Mouse (Mus musculus) hindbrain, embryonic 12.5 days (tissue): ENCODE measurements around the gene Dach1. TPM values are rescaled to one million over a fixed set of nuclear protein-coding genes. Genes with fewer than 3 reads are reported as not detected.

Experiments
- ATAC-seq: fragments of 200-750 bp; cut with Nextera tagmentation; 2 replicates; pipeline ENCODE4 v1.8.0; 2017; ENCODE audit warnings: moderate TSS enrichment; ENCODE audit not compliant: low FRiP score
- H3K27ac ChIP-seq: fragments of 300-500 bp; sonication (generic); 2 replicates; pipeline ENCODE4 v1.5.1; 2016; ENCODE audit warnings: mild to moderate bottlenecking
- H3K27me3 ChIP-seq: fragments of 300-500 bp; sonication (generic); 2 replicates; pipeline ENCODE4 v1.6.1; 2016; ENCODE audit warnings: mild to moderate bottlenecking
- H3K36me3 ChIP-seq: fragments of 300-500 bp; sonication (generic); 2 replicates; pipeline ENCODE4 v1.6.1; 2016; ENCODE audit warnings: mild to moderate bottlenecking
- H3K4me1 ChIP-seq: fragments of 300-500 bp; sonication (generic); 2 replicates; pipeline ENCODE4 v1.6.1; 2016
- H3K4me2 ChIP-seq: fragments of 300-500 bp; sonication (generic); replicated peaks from 2 replicates; pipeline ENCODE4 v1.6.1; 2016; ENCODE audit warnings: mild to moderate bottlenecking
- H3K4me3 ChIP-seq: fragments of 300-500 bp; sonication (generic); 2 replicates; pipeline ENCODE4 v1.5.1; 2016; ENCODE audit warnings: mild to moderate bottlenecking
- H3K9ac ChIP-seq: fragments of 300-500 bp; sonication (generic); 2 replicates; pipeline ENCODE4 v1.6.1; 2016; ENCODE audit warnings: mild to moderate bottlenecking, moderate library complexity
- H3K9me3 ChIP-seq: fragments of 300-500 bp; sonication (generic); replicated peaks from 2 replicates; pipeline ENCODE4 v1.6.1; 2016; ENCODE audit warnings: mild to moderate bottlenecking
- WGBS: fragments of 180-500 bp; shearing (Covaris S2); methylation state at CpG from one replicate; pipeline ENCODE4 v1.1.7; 2016; 5-methylcytosine and 5-hydroxymethylcytosine counted together
- polyA plus RNA-seq: library from polyadenylated mRNA; unstranded; fragments of >200 nt; fragmentation: Nextera tagmentation; extraction: Ambion mirVana; gene quantifications from 2 replicates; pipeline ENCODE4 v1.2.1, GENCODE M21; 2016

Dach1 gene
- polyA plus RNA-seq, 1 experiment from 2014 or later = 24.3 TPM

DNA sequence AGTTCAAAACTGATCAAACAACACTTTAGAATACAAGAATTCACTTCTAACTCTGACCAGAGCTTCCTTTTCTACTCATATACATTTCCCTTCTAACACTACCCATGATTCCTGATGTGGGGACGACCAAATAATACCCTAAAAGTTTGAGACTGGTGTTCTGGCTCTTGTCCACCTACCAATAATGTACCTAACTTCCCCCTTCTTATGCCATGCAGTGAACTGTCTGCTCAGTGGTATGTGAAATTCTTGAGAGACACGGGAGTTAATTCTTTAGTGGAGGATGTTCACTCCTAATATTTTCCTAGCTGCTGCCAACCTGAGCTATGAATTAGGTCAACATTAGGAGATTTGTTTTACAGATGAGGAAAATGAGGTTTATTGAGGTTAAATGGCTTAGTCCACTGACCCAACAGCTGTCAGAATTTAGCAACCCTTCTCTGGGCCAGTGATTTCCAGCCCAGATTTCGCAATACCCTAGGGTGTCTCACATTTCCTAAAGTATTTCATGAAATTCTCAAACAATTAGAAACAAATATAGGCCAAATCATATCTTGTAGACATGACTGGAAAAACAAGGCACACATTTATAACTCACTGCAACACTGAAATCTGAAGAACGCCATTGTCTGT lies 102.2 kb downstream of the Dach1 start:
- Histone ChIP-seq H3K36me3 (no peaks in the 10 kb centered on the region), H3K27ac (no peak overlapping the region), H3K9me3 (no peaks in the 10 kb centered on the region), H3K27me3 (no peaks in the 10 kb centered on the region), H3K9ac (no peak overlapping the region), H3K4me1 (peaks cover 25% of the 10 kb centered on the region), H3K4me2 (no peak overlapping the region), H3K4me3 (no peak overlapping the region)
- ATAC-seq = no peak
- WGBS = 68% methylated on average over 4 of the region's 4 CpGs

DNA sequence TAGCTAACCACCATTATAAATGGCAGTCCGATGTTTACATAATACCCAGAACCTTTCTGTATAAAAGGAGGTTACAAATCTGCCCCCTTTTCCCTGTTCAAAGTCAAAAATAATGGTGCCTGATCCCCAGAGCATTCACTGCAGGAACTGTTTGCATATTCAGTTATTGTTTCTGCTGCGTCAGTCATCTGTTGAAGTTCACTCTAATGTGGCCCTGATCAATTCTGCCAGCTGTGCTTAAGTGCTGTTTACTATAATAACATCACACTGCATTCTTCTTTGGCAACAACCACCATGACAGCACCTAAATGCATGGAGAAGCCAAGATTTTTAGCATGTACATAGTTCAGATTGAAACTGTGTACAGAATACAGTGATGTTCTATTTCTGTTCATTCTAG lies 105.4 kb downstream of the Dach1 start:
- Histone ChIP-seq H3K4me3 (no peak overlapping the region), H3K36me3 (no peaks in the 10 kb centered on the region), H3K9ac (no peak overlapping the region), H3K4me2 (no peak overlapping the region), H3K27me3 (no peaks in the 10 kb centered on the region), H3K9me3 (no peaks in the 10 kb centered on the region), H3K27ac (0 out of 2 replicates have a peak overlapping the region, but pooled peaks have one; percentile 23), H3K4me1 (peaks cover 12% of the 10 kb centered on the region)
- WGBS = 12% methylated on average over 2 of the region's 2 CpGs
- ATAC-seq = no peak; the same call in 1 of the 2 replicates

DNA sequence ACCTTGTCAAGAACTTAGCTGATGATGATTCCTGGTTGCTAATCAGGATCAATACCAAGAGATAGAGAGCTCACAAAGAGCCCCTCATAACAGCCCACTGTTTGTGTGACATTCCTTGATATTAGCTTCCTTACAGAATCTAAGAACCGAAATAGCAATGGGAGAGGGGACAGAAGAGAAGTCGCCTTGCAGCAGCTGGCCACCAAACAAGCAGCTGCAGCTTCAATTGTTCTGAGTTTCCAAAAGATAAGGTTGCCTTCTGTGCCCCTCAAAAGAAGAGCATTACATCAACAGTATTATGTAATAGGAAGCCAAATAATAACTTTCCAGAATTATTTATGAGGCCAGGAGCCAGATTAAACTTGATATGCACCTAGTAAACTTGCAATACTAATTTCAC lies 120.2 kb downstream of the Dach1 start:
- Histone ChIP-seq H3K9ac (no peak overlapping the region), H3K4me3 (no peak overlapping the region), H3K4me1 (peaks cover 11% of the 10 kb centered on the region), H3K27ac (peak overlapping the region; percentile 73), H3K27me3 (no peaks in the 10 kb centered on the region), H3K4me2 (no peak overlapping the region), H3K36me3 (no peaks in the 10 kb centered on the region), H3K9me3 (no peaks in the 10 kb centered on the region)
- 12% methylated on average over 2 of the region's 2 CpGs for WGBS
- no peak for ATAC-seq

DNA sequence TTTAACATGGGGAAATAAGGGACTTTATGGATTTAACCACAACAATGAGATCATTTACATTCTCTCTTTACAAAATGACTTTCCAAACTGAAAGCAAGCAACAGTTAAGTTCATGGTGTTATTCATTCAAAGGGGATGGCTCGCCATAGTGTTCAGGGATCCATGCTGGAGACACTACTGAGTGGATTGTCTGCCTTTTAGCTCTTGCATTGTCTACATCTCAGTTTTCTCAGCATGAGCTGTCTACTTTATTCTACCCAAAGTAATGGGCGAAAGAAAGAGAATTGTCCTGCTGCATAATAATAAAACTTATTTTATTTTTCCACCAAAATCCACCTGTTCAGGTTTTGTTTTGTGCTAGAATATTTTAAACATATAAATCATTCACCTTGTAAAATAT lies 121.2 kb downstream of the Dach1 start:
- H3K4me1 ChIP-seq = peaks cover 11% of the 10 kb centered on the region
- H3K4me3 ChIP-seq = no peak overlapping the region
- 0 out of 2 replicates have a peak, but pooled peaks have one; percentile 54 for ATAC-seq
- no peak overlapping the region for H3K27ac ChIP-seq
- WGBS = 19% methylated on average over 2 of the region's 2 CpGs
- H3K9ac ChIP-seq = no peak overlapping the region
- no peak overlapping the region for H3K4me2 ChIP-seq
- H3K36me3 ChIP-seq = no peaks in the 10 kb centered on the region
- H3K27me3 ChIP-seq = no peaks in the 10 kb centered on the region
- no peaks in the 10 kb centered on the region for H3K9me3 ChIP-seq

DNA sequence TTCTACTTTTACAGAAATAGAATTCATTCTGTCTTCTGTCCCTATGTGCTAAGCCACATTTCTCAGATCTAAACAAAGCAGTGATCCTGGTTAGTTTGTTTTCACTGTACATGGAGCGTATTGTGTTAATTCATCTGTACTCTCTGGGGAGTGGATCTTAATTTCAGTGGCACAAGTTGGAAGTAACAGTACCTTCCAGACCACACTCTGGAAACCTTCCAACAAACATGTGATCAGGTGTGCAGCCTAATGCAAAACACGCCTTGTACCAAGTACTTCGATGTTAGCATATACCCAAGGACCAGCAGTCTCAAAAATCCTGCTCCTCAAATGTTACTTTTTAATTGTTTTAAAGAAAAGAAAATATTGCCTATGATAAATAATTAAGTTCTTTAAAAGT lies 121.9 kb downstream of the Dach1 start:
- Histone ChIP-seq H3K9ac (no peak overlapping the region), H3K27me3 (no peaks in the 10 kb centered on the region), H3K9me3 (no peaks in the 10 kb centered on the region), H3K4me2 (no peak overlapping the region), H3K36me3 (no peaks in the 10 kb centered on the region), H3K4me3 (no peak overlapping the region), H3K4me1 (peaks cover 11% of the 10 kb centered on the region), H3K27ac (peak overlapping the region; percentile 55; the same call in 1 of the 2 replicates)
- no peak for ATAC-seq
- WGBS = 44% methylated on average over 3 of the region's 3 CpGs

DNA sequence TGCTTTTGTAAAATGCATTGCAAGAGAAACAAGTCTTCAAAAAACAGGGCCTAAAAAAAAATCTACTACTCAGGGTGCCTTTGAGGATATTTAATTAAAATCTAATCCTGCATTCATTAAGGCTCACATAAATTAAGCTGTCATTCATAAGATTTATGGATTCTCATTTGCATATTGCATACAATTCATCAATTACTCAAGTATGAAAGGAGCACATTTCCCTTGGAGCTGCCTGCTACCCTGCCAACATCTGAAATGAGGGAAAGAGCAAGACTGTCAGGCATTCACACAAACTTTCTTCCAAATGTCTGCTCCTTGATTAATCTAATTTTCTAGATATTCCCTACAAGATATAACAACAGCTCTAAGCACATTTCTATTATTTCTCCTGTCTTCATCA lies 122.6 kb downstream of the Dach1 start:
- H3K4me1 ChIP-seq = peaks cover 11% of the 10 kb centered on the region
- no peaks in the 10 kb centered on the region for H3K27me3 ChIP-seq
- no peaks in the 10 kb centered on the region for H3K36me3 ChIP-seq
- no peak overlapping the region for H3K27ac ChIP-seq
- H3K9me3 ChIP-seq = no peaks in the 10 kb centered on the region
- H3K9ac ChIP-seq = no peak overlapping the region
- no peak overlapping the region for H3K4me2 ChIP-seq
- H3K4me3 ChIP-seq = no peak overlapping the region
- ATAC-seq = peak; percentile 55

DNA sequence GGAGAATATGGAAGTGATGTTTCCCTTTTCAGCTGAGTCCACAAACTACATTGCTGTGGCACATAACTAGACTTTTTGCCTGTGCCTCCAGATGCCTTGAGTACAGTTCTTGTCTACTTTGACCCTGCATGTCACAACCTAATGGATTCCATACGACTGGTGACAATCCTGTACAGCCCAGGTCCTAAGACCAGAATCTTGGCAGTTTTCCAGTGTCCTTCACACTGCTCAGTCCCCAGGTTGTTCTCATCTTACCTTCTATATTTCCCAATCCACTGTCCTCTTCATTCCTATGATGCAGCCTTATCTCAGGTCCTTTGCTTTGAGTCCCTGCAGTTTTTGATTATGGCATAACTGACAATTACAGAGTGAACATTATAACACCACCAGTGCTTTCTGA lies 131.0 kb downstream of the Dach1 start:
- no peaks in the 10 kb centered on the region for H3K36me3 ChIP-seq
- no peaks in the 10 kb centered on the region for H3K9me3 ChIP-seq
- no peaks in the 10 kb centered on the region for H3K4me1 ChIP-seq
- 50% methylated on average over 1 of the region's 1 CpGs for WGBS
- no peak overlapping the region for H3K4me2 ChIP-seq
- no peak for ATAC-seq
- H3K9ac ChIP-seq = no peak overlapping the region
- H3K27me3 ChIP-seq = no peaks in the 10 kb centered on the region
- H3K27ac ChIP-seq = no peak overlapping the region
- no peak overlapping the region for H3K4me3 ChIP-seq

DNA sequence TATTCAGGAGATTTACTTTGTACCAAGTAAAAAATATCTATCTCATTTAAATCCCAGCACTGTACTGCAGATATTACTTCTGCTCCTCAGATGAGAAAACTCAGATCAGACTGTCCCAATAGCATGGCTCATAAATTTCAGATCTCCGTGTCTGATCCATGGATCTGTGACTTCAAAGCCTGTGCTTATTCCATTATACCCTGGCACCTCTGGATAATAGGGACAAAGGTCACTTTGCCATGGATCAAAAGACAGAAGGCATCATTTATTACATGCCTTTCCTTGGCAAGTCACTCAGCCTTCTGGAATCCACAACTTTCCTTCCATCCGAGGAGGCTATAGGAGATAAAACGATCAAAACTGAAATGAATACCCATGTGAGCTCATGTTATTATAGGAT lies 132.4 kb downstream of the Dach1 start:
- ATAC-seq = no peak
- no peak overlapping the region for H3K9ac ChIP-seq
- no peaks in the 10 kb centered on the region for H3K4me1 ChIP-seq
- H3K4me3 ChIP-seq = no peak overlapping the region
- H3K9me3 ChIP-seq = no peaks in the 10 kb centered on the region
- H3K36me3 ChIP-seq = no peaks in the 10 kb centered on the region
- H3K27ac ChIP-seq = no peak overlapping the region
- WGBS = 37% methylated on average over 3 of the region's 3 CpGs
- no peak overlapping the region for H3K4me2 ChIP-seq
- no peaks in the 10 kb centered on the region for H3K27me3 ChIP-seq

DNA sequence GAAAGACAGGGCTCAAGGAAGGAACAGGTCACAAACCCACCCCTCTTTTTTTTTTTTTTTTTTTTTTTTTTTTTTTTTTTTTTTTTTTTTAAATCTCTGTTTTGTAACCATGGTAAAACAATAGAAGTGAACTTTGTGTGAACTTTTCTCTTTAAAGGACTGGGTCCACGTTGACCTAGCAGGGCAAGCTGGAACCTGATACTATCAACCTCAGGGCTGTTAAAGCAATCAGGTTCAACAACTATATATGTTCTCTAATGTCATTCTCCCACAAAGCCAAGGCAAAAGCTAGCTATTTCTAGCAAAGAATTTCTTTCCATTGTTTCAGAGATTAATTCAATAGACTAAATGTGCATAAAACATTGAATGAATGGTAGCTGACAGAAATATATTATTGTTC lies 134.3 kb downstream of the Dach1 start:
- Histone ChIP-seq H3K4me2 (no peak overlapping the region), H3K9ac (no peak overlapping the region), H3K9me3 (no peaks in the 10 kb centered on the region), H3K4me1 (no peaks in the 10 kb centered on the region), H3K36me3 (no peaks in the 10 kb centered on the region), H3K27ac (no peak overlapping the region), H3K4me3 (no peak overlapping the region), H3K27me3 (no peaks in the 10 kb centered on the region)
- WGBS = 0% methylated on average over 1 of the region's 1 CpGs
- no peak for ATAC-seq

DNA sequence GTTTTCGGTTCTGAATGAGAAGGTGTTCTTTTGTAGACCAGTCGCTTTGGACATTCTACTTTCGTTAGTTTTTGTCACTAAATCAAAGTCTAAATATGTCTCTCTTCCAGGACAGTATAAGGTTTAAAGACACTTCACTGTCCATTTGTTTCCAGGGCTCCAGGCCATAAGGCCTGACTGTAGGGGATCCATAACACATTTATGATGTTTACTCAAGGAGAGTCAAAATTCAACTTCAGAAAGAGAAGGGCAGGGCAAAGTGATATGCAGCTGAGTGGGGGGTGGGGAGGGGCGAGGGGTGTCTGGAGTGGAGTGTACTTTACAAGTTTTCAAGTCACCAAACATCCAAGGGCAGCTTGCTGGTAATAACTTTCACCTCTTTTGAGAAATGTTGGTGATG lies 146.0 kb downstream of the Dach1 start:
- peaks cover 7% of the 10 kb centered on the region; the same call in 1 of the 2 replicates for H3K4me1 ChIP-seq
- WGBS = 86% methylated on average over 4 of the region's 4 CpGs
- H3K27me3 ChIP-seq = no peaks in the 10 kb centered on the region
- no peak overlapping the region for H3K9ac ChIP-seq
- H3K9me3 ChIP-seq = no peaks in the 10 kb centered on the region
- H3K27ac ChIP-seq = no peak overlapping the region
- no peaks in the 10 kb centered on the region for H3K36me3 ChIP-seq
- no peak overlapping the region for H3K4me3 ChIP-seq
- no peak for ATAC-seq
- no peak overlapping the region for H3K4me2 ChIP-seq

DNA sequence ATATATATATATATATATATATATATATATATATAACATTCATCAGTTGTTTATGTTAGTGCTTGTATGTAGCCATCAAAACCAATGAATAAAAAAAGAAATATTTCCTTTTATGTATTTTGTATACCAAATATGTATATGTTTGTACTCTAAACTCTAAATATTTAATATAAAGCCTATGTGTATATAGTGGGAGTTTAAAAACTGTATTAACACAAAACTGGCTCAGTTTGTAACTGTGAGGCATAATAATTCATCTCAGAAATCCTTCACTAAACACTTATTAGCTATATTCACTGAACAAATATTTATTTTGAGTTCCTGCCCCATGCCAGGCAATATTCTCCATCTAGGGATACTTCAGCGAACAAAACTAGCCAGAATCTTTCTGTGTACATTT lies 155.5 kb downstream of the Dach1 start:
- no peaks in the 10 kb centered on the region for H3K9me3 ChIP-seq
- H3K4me2 ChIP-seq = no peak overlapping the region
- no peak for ATAC-seq
- no peak overlapping the region for H3K9ac ChIP-seq
- WGBS = 85% methylated on average over 1 of the region's 1 CpGs
- no peaks in the 10 kb centered on the region for H3K27me3 ChIP-seq
- H3K27ac ChIP-seq = no peak overlapping the region
- H3K4me3 ChIP-seq = no peak overlapping the region
- no peaks in the 10 kb centered on the region for H3K36me3 ChIP-seq
- H3K4me1 ChIP-seq = peaks cover 4% of the 10 kb centered on the region; the same call in 1 of the 2 replicates

DNA sequence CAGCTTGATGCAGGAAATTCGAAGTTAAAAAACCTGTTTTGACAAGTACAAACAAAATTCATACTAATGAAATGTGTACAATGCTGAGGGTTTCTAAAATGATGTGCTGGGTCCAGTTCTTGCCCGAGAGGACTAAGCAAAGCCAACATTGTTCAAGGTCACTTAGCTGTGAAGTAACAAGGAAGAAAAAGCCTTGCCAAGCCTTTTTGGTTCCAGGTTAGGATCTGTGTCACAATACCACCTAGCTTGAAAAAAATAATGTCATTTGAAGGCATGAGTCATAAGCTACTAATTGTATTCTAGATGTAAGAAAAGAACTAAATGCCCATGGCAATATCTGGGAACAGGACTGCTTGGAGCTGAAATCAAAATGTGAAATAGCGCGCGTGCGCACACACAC lies 161.1 kb downstream of the Dach1 start:
- 88% methylated on average over 6 of the region's 6 CpGs for WGBS
- no peak for ATAC-seq
- no peak overlapping the region for H3K4me3 ChIP-seq
- H3K4me1 ChIP-seq = no peaks in the 10 kb centered on the region
- no peaks in the 10 kb centered on the region for H3K36me3 ChIP-seq
- no peak overlapping the region for H3K4me2 ChIP-seq
- H3K27ac ChIP-seq = no peak overlapping the region
- no peak overlapping the region for H3K9ac ChIP-seq
- H3K9me3 ChIP-seq = no peaks in the 10 kb centered on the region
- H3K27me3 ChIP-seq = no peaks in the 10 kb centered on the region

DNA sequence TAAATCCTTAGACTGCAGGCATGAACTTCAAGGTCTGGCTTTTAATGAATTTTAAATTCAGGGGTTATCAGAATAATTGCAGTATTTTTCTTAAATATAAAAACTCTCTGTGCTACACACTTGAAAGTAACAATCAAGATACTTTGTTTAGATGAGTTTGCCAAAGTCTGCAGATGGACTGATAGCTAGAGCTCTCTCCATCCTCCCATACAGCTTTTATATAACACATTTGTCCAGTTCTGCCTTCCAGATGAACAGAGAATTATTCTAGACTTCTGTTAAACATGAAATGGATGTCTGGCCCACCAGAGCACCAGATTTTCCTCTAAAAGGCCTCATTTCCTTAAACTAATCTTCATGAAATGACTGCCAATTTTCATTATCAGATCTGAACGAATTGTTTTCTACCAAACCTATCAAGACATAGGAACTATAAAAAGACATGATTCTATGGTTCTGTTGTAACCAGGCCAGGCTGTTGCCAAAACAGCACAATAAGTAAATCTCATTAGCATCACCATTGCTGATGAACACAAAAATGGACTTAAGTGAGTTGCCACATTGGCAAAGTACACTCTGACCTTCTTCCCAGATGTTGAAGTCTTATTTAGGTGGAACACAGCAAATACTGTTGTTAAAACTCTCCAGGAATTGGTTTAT lies 167.4 kb downstream of the Dach1 start:
- no peaks in the 10 kb centered on the region for H3K4me1 ChIP-seq
- no peaks in the 10 kb centered on the region for H3K27me3 ChIP-seq
- H3K36me3 ChIP-seq = no peaks in the 10 kb centered on the region
- whole genome bisulfite sequencing = 81% methylated on average over 1 of the region's 1 CpGs
- no peak overlapping the region for H3K4me3 ChIP-seq
- no peak overlapping the region for H3K9ac ChIP-seq
- no peak for ATAC-seq
- H3K27ac ChIP-seq = no peak overlapping the region
- no peaks in the 10 kb centered on the region for H3K9me3 ChIP-seq
- H3K4me2 ChIP-seq = no peak overlapping the region
